Mouse (Mus musculus) lung, postnatal 0 days (tissue): Measurements from ENCODE around the gene Adam22. TPM values are rescaled to one million over a fixed set of nuclear protein-coding genes. Genes with fewer than 3 reads are reported as not detected.

Experiments
- ATAC-seq: fragments of 200-750 bp; cut with Nextera tagmentation; 2 replicates; pipeline ENCODE4 v1.8.0; 2017; ENCODE audit warnings: moderate library complexity
- DNase-seq: peaks from one replicate; pipeline ENCODE4 v3.0.0-alpha.2; 2016; ENCODE audit warnings: low spot score
- H3K27ac ChIP-seq: fragments of 300-500 bp; sonication (generic); 2 replicates; pipeline ENCODE4 v1.5.1; 2014; ENCODE audit warnings: antibody characterized with exemption, mild to moderate bottlenecking, low read length, mixed read lengths
- H3K27me3 ChIP-seq: fragments of 300-500 bp; sonication (generic); replicated peaks from 2 replicates; pipeline ENCODE4 v1.6.1; 2014; ENCODE audit warnings: low read length, mixed read lengths; ENCODE audit not compliant: insufficient read depth
- H3K36me3 ChIP-seq: fragments of 300-500 bp; sonication (generic); 2 replicates; pipeline ENCODE4 v1.6.1; 2014; ENCODE audit warnings: low read length, mixed read lengths; ENCODE audit not compliant: insufficient read depth
- H3K4me1 ChIP-seq: fragments of 300-500 bp; sonication (generic); 2 replicates; pipeline ENCODE4 v1.6.1; 2014; ENCODE audit warnings: antibody characterized with exemption, low read depth, low read length, mixed read lengths; ENCODE audit not compliant: insufficient read depth
- H3K4me2 ChIP-seq: fragments of 300-500 bp; sonication (generic); replicated peaks from 2 replicates; pipeline ENCODE4 v1.6.1; 2014; ENCODE audit warnings: low read depth, mild to moderate bottlenecking, low read length, moderate library complexity, mixed read lengths
- H3K4me3 ChIP-seq: fragments of 300-500 bp; sonication (generic); 2 replicates; pipeline ENCODE4 v1.5.1; 2014; ENCODE audit warnings: low read depth, low read length
- H3K9ac ChIP-seq: fragments of 300-500 bp; sonication (generic); replicated peaks from 2 replicates; pipeline ENCODE4 v1.6.1; 2014; ENCODE audit warnings: low read depth, mild to moderate bottlenecking
- H3K9me3 ChIP-seq: fragments of 300-500 bp; sonication (generic); 2 replicates; pipeline ENCODE4 v1.6.1; 2016; ENCODE audit warnings: low read length, mixed read lengths
- CTCF ChIP-seq: IDR thresholded peaks from 2 replicates; pipeline ENCODE4 v1.5.1; 2016; ENCODE audit warnings: antibody characterized with exemption, mild to moderate bottlenecking
- EP300 ChIP-seq: IDR thresholded peaks from 2 replicates; pipeline ENCODE4 v1.6.1; 2016; ENCODE audit warnings: antibody characterized with exemption, mild to moderate bottlenecking, control low read depth
- WGBS: fragments of 180-500 bp; shearing (Covaris S2); extraction: QIAGEN DNeasy Blood & Tissue Kit; methylation state at CpG from one replicate; pipeline ENCODE4 v1.1.7; 2014; 5-methylcytosine and 5-hydroxymethylcytosine counted together
- polyA plus RNA-seq: library from polyadenylated mRNA; unstranded; fragments of >200 nt; fragmentation: Nextera tagmentation; extraction: Ambion mirVana; gene quantifications from 2 replicates; pipeline ENCODE4 v1.2.1, GENCODE M21; 2015

Adam22 gene
- polyA plus RNA-seq, 1 experiment from 2014 or later, result 2.6 TPM

- no peak overlapping the region for H3K27ac ChIP-seq
- no peak for DNase-seq
- H3K4me1 ChIP-seq, result no peaks in the 10 kb centered on the region
- H3K36me3 ChIP-seq, result no peaks in the 10 kb centered on the region
- H3K9ac ChIP-seq, result no peak overlapping the region
- ATAC-seq, result no peak
- no peak overlapping the region for H3K4me2 ChIP-seq
- H3K4me3 ChIP-seq, result no peak overlapping the region
- WGBS, result 74% methylated on average over 1 of the region's 1 CpGs
- no peaks in the 10 kb centered on the region for H3K27me3 ChIP-seq
- no peaks in the 10 kb centered on the region for H3K9me3 ChIP-seq
- TF ChIP-seq CTCF, result no peak
- no peak for TF ChIP-seq EP300
These were observed 216.3 kb downstream of the Adam22 start for GRCm38 (mm10) chr5:8151645-8152044.

GRCm38 (mm10) chr5:8146146-8146545, 221.8 kb downstream of the Adam22 start:
- DNase-seq, result no peak
- Histone ChIP-seq H3K36me3 (no peaks in the 10 kb centered on the region), H3K4me2 (no peak overlapping the region), H3K27ac (no peak overlapping the region), H3K4me1 (no peaks in the 10 kb centered on the region), H3K4me3 (no peak overlapping the region), H3K9ac (no peak overlapping the region), H3K9me3 (no peaks in the 10 kb centered on the region), H3K27me3 (no peaks in the 10 kb centered on the region)
- 91% methylated on average over 2 of the region's 2 CpGs for WGBS
- TF ChIP-seq EP300 (no peak), CTCF (no peak)
- no peak for ATAC-seq

GRCm38 (mm10) chr5:8145473-8145872, 222.5 kb downstream of the Adam22 start:
- no peak overlapping the region for H3K9ac ChIP-seq
- no peak overlapping the region for H3K27ac ChIP-seq
- no peaks in the 10 kb centered on the region for H3K36me3 ChIP-seq
- H3K4me2 ChIP-seq, result no peak overlapping the region
- DNase-seq (no peak), ATAC-seq (no peak)
- H3K4me3 ChIP-seq, result no peak overlapping the region
- WGBS, result 63% methylated on average over 5 of the region's 5 CpGs
- TF ChIP-seq EP300 (no peak), CTCF (no peak)
- no peaks in the 10 kb centered on the region for H3K27me3 ChIP-seq
- H3K9me3 ChIP-seq, result no peaks in the 10 kb centered on the region
- no peaks in the 10 kb centered on the region for H3K4me1 ChIP-seq

- peak; percentile 56; the same call in 1 of the 2 replicates for ATAC-seq
- WGBS, result 61% methylated on average over 5 of the region's 5 CpGs
- no peak overlapping the region for H3K4me2 ChIP-seq
- no peak overlapping the region for H3K27ac ChIP-seq
- H3K36me3 ChIP-seq, result no peaks in the 10 kb centered on the region
- H3K27me3 ChIP-seq, result no peaks in the 10 kb centered on the region
- TF ChIP-seq CTCF, result no peak
- no peak for TF ChIP-seq EP300
- H3K9me3 ChIP-seq, result no peaks in the 10 kb centered on the region
- DNase-seq, result peak; percentile 33
- H3K4me3 ChIP-seq, result no peak overlapping the region
- H3K9ac ChIP-seq, result no peak overlapping the region
- no peaks in the 10 kb centered on the region for H3K4me1 ChIP-seq
These were observed 235.4 kb downstream of the Adam22 start for GRCm38 (mm10) chr5:8132546-8132945.

GRCm38 (mm10) chr5:8131918-8132317, 236.0 kb downstream of the Adam22 start:
- Histone ChIP-seq H3K27me3 (no peaks in the 10 kb centered on the region), H3K36me3 (no peaks in the 10 kb centered on the region), H3K27ac (no peak overlapping the region), H3K9ac (no peak overlapping the region), H3K4me1 (no peaks in the 10 kb centered on the region), H3K9me3 (no peaks in the 10 kb centered on the region), H3K4me2 (no peak overlapping the region), H3K4me3 (no peak overlapping the region)
- WGBS, result 65% methylated on average over 8 of the region's 8 CpGs
- no peak for TF ChIP-seq EP300
- no peak for TF ChIP-seq CTCF
- DNase-seq (no peak), ATAC-seq (no peak)

- 80% methylated on average over 2 of the region's 2 CpGs for WGBS
- Histone ChIP-seq H3K9ac (no peak overlapping the region), H3K9me3 (no peaks in the 10 kb centered on the region), H3K4me1 (no peaks in the 10 kb centered on the region), H3K27me3 (no peaks in the 10 kb centered on the region), H3K36me3 (no peaks in the 10 kb centered on the region), H3K4me2 (no peak overlapping the region), H3K27ac (no peak overlapping the region), H3K4me3 (no peak overlapping the region)
- ATAC-seq (no peak), DNase-seq (no peak)
- TF ChIP-seq EP300 (no peak), CTCF (no peak)
These were observed 238.2 kb downstream of the Adam22 start for GRCm38 (mm10) chr5:8129750-8130149.

- Histone ChIP-seq H3K36me3 (no peaks in the 10 kb centered on the region), H3K27ac (no peak overlapping the region), H3K4me1 (no peaks in the 10 kb centered on the region), H3K9ac (no peak overlapping the region), H3K4me2 (no peak overlapping the region), H3K27me3 (no peaks in the 10 kb centered on the region), H3K4me3 (no peak overlapping the region), H3K9me3 (no peaks in the 10 kb centered on the region)
- DNase-seq (no peak), ATAC-seq (no peak)
- TF ChIP-seq CTCF (no peak), EP300 (no peak)
- 82% methylated on average over 3 of the region's 3 CpGs for WGBS
These were observed 247.0 kb downstream of the Adam22 start for GRCm38 (mm10) chr5:8120926-8121325.
